Mouse (Mus musculus) MEL (cell line): ENCODE data around the gene Pin1. TPM values are rescaled to one million over a fixed set of nuclear protein-coding genes. Genes with fewer than 3 reads are reported as not detected.

Experiments
- DNase-seq: peaks from one replicate; pipeline ENCODE4 v3.0.0; 2011; ENCODE audit warnings: low read depth, low spot score
- H3K27ac ChIP-seq: 2 replicates; pipeline ENCODE4 v1.5.1; 2012; ENCODE audit warnings: low read depth, mild to moderate bottlenecking, control low read depth, low read length, moderate library complexity; ENCODE audit not compliant: control insufficient read depth
- H3K27me3 ChIP-seq, 2 experiments: fragments of 150-350 bp in 1 of 2; sonication (generic) in 1 of 2; 2 replicates each; pipeline ENCODE4 v1.6.1; 2012; ENCODE audit warnings: low read length in 2 of 2, mild to moderate bottlenecking in 2 of 2, improper control_type of control experiment in 1 of 2, moderate library complexity in 1 of 2; ENCODE audit not compliant: insufficient read depth in 2 of 2, control insufficient read depth in 1 of 2
- H3K36me3 ChIP-seq, 2 experiments: 2 replicates each; pipeline ENCODE4 v1.6.1; 2012 to 2014; ENCODE audit warnings: low read length in 2 of 2, improper control_type of control experiment in 1 of 2, inconsistent platforms in 1 of 2, mild to moderate bottlenecking in 1 of 2; ENCODE audit not compliant: insufficient read depth in 2 of 2, control insufficient read depth in 1 of 2
- H3K4me1 ChIP-seq, 2 experiments: fragments of 150-350 bp in 1 of 2; sonication (generic) in 1 of 2; 2 replicates each; pipeline ENCODE4 v1.6.1; 2012; ENCODE audit warnings: low read length in 2 of 2, improper control_type of control experiment in 1 of 2, mild to moderate bottlenecking in 1 of 2; ENCODE audit not compliant: insufficient read depth in 2 of 2, control insufficient read depth in 1 of 2
- H3K4me3 ChIP-seq, 2 experiments: fragments of 150-350 bp in 1 of 2; sonication (generic) in 1 of 2; 2 replicates each; pipeline ENCODE4 v1.5.1; 2012; ENCODE audit warnings: low read depth in 2 of 2, low read length in 2 of 2, mild to moderate bottlenecking in 2 of 2, moderate library complexity in 2 of 2, control low read depth in 1 of 2, improper control_type of control experiment in 1 of 2; ENCODE audit not compliant: control insufficient read depth in 1 of 2, insufficient read depth in 1 of 2
- H3K79me2 ChIP-seq: 2 replicates; pipeline ENCODE4 v1.6.1; 2012; ENCODE audit warnings: mild to moderate bottlenecking, low read length, moderate library complexity; ENCODE audit not compliant: control insufficient read depth, poor library complexity, insufficient read depth
- H3K9ac ChIP-seq: 2 replicates; pipeline ENCODE4 v1.6.1; 2012; ENCODE audit warnings: low read depth, mild to moderate bottlenecking, control low read depth, low read length, moderate library complexity; ENCODE audit not compliant: control insufficient read depth, poor library complexity, severe bottlenecking
- H3K9me3 ChIP-seq: fragments of 150-350 bp; sonication (generic); replicated peaks from 2 replicates; pipeline ENCODE4 v1.6.1; 2012; ENCODE audit warnings: mild to moderate bottlenecking, low read length, improper control_type of control experiment, moderate library complexity; ENCODE audit not compliant: insufficient read depth
- CHD1 ChIP-seq: IDR thresholded peaks from 2 replicates; pipeline ENCODE4 v1.6.1; 2012; ENCODE audit warnings: low read depth, mild to moderate bottlenecking, inconsistent platforms, low read length, improper control_type of control experiment
- CHD2 ChIP-seq: IDR thresholded peaks from 2 replicates; pipeline ENCODE4 v1.6.1; 2011; ENCODE audit warnings: low read length, improper control_type of control experiment
- E2F4 ChIP-seq: IDR thresholded peaks from 2 replicates; pipeline ENCODE4 v1.6.1; 2011; ENCODE audit warnings: low read depth, low read length, improper control_type of control experiment, borderline replicate concordance
- EP300 ChIP-seq, 2 experiments: IDR thresholded peaks; 2 replicates each; pipeline ENCODE4 v1.6.1; 2011; ENCODE audit warnings: improper control_type of control experiment in 2 of 2, low read length in 2 of 2, low read depth in 1 of 2, mild to moderate bottlenecking in 1 of 2
- GABPA ChIP-seq: IDR thresholded peaks from 2 replicates; pipeline ENCODE4 v1.6.1; 2012; ENCODE audit warnings: low read depth, mild to moderate bottlenecking, inconsistent platforms, low read length, improper control_type of control experiment, moderate library complexity
- KAT2A ChIP-seq: conservative IDR thresholded peaks from 2 replicates; pipeline ENCODE4 v1.6.1; 2012; ENCODE audit warnings: low read depth, low read length, improper control_type of control experiment, inconsistent platforms
- MAFK ChIP-seq: IDR thresholded peaks from 2 replicates; pipeline ENCODE4 v1.6.1; 2011; ENCODE audit warnings: low read depth, mild to moderate bottlenecking, low read length, improper control_type of control experiment, borderline replicate concordance
- MAX ChIP-seq: IDR thresholded peaks from 2 replicates; pipeline ENCODE4 v1.6.1; 2011; ENCODE audit warnings: low read length, improper control_type of control experiment
- MXI1 ChIP-seq: IDR thresholded peaks from 2 replicates; pipeline ENCODE4 v1.6.1; 2011; ENCODE audit warnings: mild to moderate bottlenecking, low read depth, low read length, improper control_type of control experiment
- MYB ChIP-seq: IDR thresholded peaks from 2 replicates; pipeline ENCODE4 v1.6.1; 2011; ENCODE audit warnings: mild to moderate bottlenecking, low read depth, low read length, improper control_type of control experiment
- NRF1 ChIP-seq: IDR thresholded peaks from 2 replicates; pipeline ENCODE4 v1.6.1; 2014; ENCODE audit warnings: low read depth, mild to moderate bottlenecking, inconsistent platforms, low read length, improper control_type of control experiment, moderate library complexity; ENCODE audit not compliant: poor library complexity, insufficient read depth, severe bottlenecking
- POLR2AphosphoS2 ChIP-seq: IDR thresholded peaks from 2 replicates; pipeline ENCODE4 v1.6.1; 2011; ENCODE audit warnings: low read length, improper control_type of control experiment
- TCF12 ChIP-seq: IDR thresholded peaks from 2 replicates; pipeline ENCODE4 v1.6.1; 2014; ENCODE audit warnings: low read depth, mild to moderate bottlenecking, inconsistent platforms, low read length, improper control_type of control experiment, moderate library complexity
- UBTF ChIP-seq: IDR thresholded peaks from 2 replicates; pipeline ENCODE4 v1.6.1; 2012; ENCODE audit warnings: low read depth, mild to moderate bottlenecking, inconsistent platforms, low read length, improper control_type of control experiment, moderate library complexity, borderline replicate concordance; ENCODE audit not compliant: insufficient read depth
- USF1 ChIP-seq: IDR thresholded peaks from 2 replicates; pipeline ENCODE4 v1.6.1; 2014; ENCODE audit warnings: low read depth, mild to moderate bottlenecking, inconsistent platforms, low read length, improper control_type of control experiment, moderate library complexity
- ZNF384 ChIP-seq: IDR thresholded peaks from 2 replicates; pipeline ENCODE4 v1.6.1; 2012; ENCODE audit warnings: low read depth, mild to moderate bottlenecking, inconsistent platforms, low read length, improper control_type of control experiment
- polyA plus RNA-seq, 2 experiments: library from polyadenylated mRNA; stranded (reverse) in 1 of 2; unstranded in 1 of 2; fragments of >175 nt in 1 of 2; fragments of >200 nt in 1 of 2; gene quantifications; 2 replicates each; pipeline versions ENCODE4 v1.2.1 to v1.2.4; 2012; ENCODE audit warnings: low replicate concordance in 2 of 2, low read depth in 1 of 2; ENCODE audit not compliant: insufficient read length in 2 of 2, insufficient read depth in 1 of 2, missing spikeins in 1 of 2
- total RNA-seq: library from RNA; depleted of rRNA; stranded (reverse); fragments of 300-350 nt; gene quantifications from 2 replicates; pipeline ENCODE4 v1.2.3, GENCODE M21; 2012

The Pin1 gene
- total and polyA plus RNA-seq, 3 experiments: 136 to 202 (median 201) TPM

GRCm38 (mm10) chr9:20697466-20697865 lies 45.6 kb downstream of the Pin1 start:
- no peak for DNase-seq
- Histone ChIP-seq H3K9ac (no peak overlapping the region), H3K36me3 (no peaks in the 10 kb centered on the region), H3K79me2 (no peaks in the 10 kb centered on the region), H3K9me3 (no peaks in the 10 kb centered on the region), H3K27me3 (peaks cover 3 to 15% of the 10 kb centered on the region in 2 experiments), H3K4me3 (no peak overlapping the region), H3K4me1 (no peaks in the 10 kb centered on the region), H3K27ac (no peak overlapping the region)
- TF ChIP-seq KAT2A: no peak
- TF ChIP-seq CHD1: no peak
- TF ChIP-seq MAFK: no peak
- TF ChIP-seq MXI1: no peak

GRCm38 (mm10) chr9:20703832-20704380 lies 52.0 kb downstream of the Pin1 start:
- Histone ChIP-seq H3K27me3 (peaks cover 2% of the 10 kb centered on the region in 2 experiments; a peak in 1 of 4 replicates), H3K9ac (no peak overlapping the region), H3K79me2 (no peaks in the 10 kb centered on the region), H3K9me3 (no peaks in the 10 kb centered on the region), H3K27ac (no peak overlapping the region), H3K4me3 (no peak overlapping the region), H3K4me1 (no peaks in the 10 kb centered on the region), H3K36me3 (no peaks in the 10 kb centered on the region)
- TF ChIP-seq ZNF384 (no peak), EP300 (IDR thresholded peaks at IDR 0.05; ENCODE audit: low read depth in 1 of 2, low read length in 2 of 2) (no peak), E2F4 (no peak), MAX (no peak), CHD2 (no peak), MYB (no peak), GABPA (no peak), TCF12 (no peak), UBTF (no peak), POLR2AphosphoS2 (no peak), USF1 (no peak), NRF1 (no peak)
- DNase-seq: no peak
